Mouse (Mus musculus): Measurements from ENCODE around the gene Stat4.

DNA sequence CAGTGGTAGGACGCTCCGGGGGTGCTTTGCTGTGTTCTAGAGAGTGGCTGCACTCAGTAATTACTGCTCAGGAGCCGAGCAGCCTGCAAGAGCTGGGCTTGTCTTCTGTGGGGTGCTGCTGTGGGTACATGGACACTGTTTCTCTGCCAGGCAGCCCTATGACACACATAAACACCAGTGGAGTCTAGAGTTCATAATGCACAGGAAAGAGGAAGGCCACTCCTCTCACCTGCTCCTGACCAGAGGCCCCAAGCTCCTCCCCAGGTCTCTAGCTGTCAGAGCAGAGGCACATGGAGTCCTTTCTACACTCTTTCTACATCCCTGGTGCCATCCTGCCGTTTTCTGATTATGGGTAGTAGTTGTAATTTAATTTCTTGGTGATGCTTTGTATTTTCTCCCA is 155.2 kb downstream of the Stat4 start:
- TF ChIP-seq CTCF (conservative IDR thresholded peaks at IDR 0.05; ENCODE audit: insufficient read depth, insufficient read length, low read depth, low read length) (no peak), POLR2A (IDR thresholded peaks at IDR 0.05; ENCODE audit: low read depth, low read length) (no peak)
